Mouse (Mus musculus) monocyte, adult 2 months (primary cell): ENCODE measurements around the gene Rbm28.

Experiments
- DNase-seq, 2 experiments: peaks; one replicate each; pipeline ENCODE4 v3.0.0; 2022; ENCODE audit warnings: low spot score in 2 of 2, low read depth in 1 of 2

Rbm28 gene

DNA sequence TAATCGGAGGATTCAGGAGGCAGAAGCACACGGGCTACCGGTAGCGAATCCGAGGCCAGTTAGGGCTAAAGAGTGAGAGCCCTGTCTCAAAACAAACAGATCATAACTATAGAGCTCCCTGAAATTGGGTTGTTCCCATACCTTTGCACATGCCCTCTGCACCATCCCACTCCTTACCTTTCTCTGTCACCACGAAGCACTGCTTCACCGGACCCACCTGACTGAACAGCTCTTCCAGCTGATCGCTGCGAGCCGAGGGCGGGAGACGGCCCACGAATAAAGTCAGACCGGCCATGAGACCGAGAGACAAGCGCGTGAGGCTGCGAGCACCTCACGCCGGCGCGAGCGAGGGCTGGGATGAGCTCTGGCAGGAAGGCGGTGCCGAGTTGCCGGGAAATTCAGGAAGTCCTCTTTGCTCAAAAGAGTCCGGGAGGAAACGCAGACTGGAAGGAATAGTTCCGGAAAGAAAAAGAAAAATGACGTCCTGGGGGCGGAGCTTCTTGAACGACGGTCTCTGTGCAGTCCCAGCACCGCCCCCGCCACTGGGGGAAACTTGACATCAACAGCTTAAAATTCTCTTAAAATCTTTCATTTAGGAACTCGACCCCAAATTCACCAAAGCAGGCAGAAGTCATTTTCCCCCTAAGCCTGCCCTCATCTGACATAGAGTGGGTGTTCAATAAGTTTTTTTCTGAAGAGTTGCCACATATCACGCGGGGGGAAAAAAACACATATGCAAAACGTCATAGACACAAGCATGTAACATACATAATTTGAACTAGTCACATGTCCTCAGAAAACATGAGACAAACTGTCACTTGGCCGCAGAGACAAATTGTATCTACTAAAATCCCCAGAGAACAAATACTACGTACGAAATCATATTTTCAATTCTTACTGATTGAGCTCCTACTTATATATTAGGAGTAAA, at the start of gene Rbm28:
Rbm28 (minus strand) TSS at position 693 of the 931 bp plus-strand sequence.
- DNase-seq: peak; percentile 76 to 78

DNA sequence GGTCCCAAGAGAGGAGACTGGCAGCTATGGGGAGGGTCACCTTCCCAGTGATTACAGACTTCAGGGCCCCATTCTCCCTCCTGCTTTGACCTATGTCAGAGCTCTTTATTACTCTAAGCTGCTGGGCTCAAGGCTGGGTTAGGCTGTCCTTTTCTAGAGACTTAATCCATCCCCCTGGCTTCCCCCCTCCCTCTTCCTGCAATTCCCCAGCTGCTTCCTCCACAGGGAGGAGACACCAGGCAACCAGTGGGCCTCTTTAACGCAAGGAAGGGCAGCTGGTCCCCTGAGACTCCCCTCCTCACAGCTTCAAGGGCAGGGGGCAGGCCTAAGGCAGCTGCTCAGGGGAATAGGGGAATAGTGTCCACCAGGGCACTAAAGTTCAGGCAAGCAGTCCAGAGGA, 49.4 kb upstream of the Rbm28 start:
- no peak for DNase-seq

DNA sequence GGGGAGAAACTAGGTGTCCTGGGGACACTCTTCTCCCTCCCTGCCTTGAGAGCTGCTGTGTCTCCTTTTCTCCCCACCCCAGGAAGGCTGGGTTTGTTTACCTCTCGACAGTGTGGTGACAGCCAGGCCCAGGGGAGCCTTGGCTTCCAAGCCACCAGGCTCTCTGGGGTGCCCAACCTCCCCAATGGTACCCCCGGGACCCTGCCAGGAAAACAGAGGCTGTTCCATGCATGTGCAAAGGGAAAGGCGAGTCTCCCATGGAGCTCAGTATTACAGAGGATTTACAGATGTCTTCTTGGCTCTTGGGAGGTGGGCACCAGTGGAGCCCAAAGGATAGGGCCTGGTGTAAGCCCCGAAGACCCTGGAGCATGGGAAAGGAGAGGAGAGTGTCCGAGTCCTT, 48.6 kb upstream of the Rbm28 start:
- DNase-seq: no peak

DNA sequence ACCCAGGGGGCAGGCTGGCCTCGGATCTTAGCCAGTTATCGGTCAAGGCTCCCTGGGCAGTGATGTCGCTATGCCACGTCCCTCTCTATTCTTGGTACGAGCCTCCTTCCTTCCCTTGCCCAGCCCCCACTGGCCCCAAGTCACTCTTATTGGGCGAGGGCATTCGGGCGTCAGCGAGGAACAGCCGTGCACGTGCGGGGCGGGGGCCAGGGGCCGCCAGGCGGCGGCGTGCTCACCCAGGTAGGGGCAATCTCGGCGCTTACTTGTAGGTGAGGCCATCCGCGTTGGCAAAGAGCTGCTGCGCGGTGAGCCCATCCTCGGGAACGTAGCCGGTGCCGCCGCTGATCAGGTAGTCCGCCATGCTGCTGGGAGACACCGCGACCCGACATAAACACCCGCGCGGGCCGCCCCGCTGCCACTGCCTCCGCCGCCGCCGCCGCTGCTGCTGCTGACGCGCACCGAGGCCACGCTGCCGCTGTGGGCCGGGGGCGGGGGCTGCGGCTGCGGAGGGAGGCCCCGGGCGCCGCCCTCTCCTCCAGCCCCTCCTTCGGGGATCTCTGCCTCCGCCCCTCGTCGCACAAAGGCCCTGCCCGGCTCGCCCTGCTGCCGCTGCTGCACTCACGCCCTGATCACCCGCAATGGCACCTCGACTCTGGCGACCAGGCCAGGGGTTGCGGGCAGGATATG, 47.1 kb upstream of the Rbm28 start:
- peak; percentile 42 to 61 for DNase-seq

DNA sequence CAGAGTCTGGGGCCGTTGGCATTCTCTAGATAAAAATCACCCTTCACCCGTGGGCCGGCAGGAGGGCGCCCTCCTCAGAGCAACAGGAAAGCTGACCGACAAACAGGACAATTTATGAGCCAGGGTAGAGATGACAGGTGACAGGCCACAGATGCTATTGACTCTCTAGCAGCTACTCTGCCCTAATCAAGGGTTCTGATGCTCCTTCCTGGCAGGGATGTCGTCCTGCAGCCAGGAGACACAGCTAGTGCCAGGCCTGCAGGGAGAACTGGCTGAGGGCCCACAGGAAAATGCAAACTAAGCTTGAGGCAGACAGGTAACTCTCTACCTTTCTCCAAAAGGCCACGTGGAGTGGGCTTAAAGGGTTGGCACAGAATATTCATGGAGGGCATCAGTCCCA, 46.3 kb upstream of the Rbm28 start:
- no peak for DNase-seq

DNA sequence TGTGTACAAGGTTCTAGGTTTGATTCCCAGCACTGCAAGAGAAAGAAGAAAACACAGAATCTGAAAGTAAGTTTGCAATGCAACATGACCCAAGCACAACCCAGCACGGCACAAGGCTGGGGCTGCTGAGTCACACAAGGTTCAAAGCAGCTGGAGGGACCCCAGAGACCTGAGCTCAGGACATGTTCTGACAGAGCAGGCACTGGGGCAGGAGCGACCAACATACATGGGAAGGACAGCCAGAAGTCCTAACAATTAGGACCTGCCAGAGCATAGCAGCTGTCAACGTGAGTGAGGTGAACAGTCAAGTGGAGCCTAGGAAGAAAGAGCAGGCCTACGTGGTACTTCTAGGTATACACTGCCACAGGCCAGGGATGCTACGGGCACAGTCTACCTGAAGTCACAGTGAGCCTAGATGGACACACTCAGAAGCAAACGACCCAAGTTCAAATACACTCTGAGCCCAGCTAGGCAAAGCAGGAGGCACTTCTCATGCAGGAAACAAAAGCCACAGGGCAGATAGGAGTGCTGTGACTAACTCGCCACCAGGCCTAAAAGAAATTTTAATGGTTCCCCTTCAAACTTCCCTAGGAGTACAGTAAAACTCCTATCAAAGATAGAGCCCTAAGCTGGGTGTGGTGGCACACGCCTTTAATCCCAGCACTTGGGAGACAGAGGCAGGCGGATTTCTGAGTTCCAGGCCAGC, 45.6 kb upstream of the Rbm28 start:
- no peak for DNase-seq

DNA sequence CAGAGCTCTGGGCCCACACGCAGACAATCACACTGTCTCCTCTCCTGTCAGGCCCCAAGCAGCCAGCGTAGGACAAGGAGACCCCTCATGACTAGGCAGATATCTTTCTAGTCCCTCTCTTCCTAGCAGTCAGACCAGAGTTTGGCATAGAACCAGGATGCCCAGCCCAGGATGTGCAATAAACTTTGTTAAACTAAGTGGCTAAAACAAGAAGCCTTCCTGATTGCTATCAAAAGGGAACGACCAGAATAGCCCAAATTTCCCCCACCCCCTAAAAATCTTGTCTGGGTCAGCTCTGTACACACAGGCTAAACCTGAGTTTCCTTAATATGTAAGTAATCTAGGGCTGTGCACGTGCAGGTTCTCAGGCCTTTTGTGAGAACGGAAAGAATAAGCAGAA, 43.4 kb upstream of the Rbm28 start:
- no peak for DNase-seq

DNA sequence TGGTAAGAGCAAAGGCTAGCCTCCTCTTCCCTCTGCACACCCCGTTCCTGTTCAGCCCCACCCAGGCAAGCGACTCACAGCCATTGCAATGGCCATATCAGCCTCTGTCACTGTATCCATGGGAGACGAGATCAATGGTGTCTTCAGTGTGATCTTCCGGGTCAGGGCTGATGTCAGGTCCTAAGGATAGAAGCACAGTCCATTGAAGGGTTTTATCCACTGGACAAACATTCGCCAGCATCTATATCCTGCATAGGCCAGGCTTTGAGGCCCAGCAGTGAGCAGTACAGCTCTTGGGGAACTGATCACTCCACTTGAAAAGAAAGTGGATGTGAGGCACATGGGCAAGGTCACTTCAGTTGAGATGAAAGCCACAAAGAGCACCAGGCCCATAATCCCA, 42.2 kb upstream of the Rbm28 start:
- DNase-seq: no peak

DNA sequence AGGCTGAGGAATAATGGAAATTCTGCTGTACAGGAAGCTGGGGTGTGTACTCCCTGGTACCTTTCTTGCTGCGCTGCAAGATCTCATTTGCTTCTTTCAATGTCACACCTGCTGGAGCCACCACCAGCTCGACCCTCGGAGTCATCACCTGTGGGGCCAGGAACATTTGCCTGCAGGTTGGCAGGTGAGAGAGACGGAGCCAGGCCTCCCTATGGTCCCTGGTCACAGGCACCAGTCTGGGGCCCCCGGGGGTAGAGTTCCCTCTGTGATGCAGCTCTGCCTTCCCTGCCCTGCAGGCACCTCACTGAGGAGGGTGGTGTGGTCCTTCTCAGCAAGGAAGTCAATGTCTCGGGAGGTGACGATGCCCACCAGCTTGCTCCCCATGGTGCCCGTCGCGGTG, 41.2 kb upstream of the Rbm28 start:
- no peak for DNase-seq

DNA sequence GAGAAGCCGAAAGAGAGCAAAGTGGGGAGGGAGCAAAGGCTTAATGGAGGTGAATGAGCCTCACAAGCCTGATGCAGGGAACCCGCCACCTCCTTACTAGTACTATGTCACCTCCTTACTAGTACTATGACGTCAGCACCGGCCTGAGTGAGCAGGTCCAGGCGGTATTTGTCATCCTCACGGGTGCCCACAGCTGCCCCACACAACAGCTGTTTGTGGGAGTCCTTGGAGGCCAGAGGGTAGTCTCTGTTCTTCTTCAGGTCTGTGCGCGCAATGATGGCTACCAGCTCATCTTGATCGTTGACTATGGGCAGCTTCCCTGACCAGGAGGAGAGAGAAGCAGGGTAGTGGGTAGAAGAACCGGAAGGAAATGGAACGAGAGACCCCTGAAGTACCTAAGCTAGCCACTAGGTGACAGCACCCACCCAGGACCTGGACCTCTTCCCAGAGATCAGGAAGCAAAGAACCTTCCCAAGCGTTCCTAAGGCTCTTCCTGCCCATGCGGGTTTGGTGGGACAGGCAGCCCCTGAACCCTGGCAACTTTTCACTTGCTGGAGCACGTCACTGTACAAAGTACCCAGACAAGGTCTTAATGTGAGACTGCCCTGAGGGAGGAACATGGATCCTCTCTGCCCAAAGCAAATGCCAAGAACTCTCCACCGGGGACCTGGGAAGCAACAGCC, 40.3 kb upstream of the Rbm28 start:
- DNase-seq: no peak

DNA sequence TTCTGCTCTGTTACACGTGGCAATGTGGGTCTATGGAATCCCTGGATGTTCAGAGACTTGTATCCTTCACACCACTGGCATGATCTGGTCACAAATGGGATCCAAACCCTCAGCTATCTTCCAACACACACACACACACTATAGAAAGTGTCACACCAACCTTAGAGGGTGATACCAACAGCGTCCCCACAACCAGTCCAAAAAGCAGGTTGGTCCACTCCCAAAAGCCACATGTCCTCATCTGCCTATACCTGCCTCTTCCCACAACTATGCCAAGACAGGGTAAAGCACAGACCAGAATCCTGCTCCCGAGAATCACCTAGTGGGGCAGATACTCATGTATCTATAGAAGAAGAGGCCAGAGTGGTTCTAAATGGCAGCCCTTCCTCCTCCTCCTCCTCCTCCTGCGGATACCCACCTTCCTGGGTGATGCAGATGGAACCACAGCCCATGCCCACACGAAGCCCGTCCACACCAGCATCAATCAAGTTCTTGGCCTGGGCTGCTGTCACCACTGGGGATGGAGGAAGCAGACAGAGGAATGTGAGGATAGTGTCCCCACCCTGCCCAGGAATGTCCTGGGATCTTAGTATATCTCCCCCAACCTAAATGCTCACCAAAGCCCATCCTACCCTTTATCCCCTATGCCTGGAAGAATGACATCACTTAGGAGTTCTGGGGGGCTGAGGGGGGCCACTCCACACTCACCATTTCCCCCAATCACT, 39.2 kb upstream of the Rbm28 start:
- DNase-seq: no peak

DNA sequence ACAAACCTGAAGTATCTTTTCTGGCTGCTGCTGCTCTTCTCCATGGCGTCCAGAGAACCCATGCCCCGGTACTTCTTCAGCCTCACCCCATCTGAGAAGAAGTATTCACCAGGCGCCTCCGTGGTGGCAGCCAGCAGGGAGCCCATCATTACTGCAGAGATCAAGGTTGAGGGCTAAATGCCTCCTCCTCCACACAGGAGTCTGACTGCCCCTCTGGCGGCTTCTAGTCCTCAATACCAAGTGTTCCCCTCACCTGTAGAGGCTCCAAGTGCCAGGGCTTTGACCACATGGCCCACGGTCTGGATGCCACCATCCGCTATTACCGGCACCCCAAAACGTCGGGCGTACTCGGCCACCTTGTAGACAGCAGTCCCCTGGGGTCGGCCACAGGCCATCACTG, 38.3 kb upstream of the Rbm28 start:
- no peak for DNase-seq

DNA sequence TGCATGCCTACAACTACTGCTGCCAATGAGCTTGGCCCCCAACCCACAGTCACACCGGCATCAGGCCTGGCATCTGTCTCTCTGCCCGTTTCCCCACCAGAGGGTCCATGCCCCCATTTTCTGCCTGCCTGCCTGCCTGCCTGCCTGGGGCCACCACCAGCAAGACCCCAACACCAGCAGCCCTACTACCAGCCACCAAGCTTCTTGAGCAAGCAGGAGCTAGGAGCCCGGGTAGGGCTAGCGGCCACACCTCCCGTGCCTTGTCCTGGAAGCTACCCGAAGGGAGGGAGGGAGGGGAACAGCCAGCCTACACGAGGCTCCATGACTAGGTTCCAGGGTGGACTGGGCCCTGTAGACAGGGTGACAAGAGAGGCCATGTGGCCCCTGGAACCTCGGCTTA, 37.2 kb upstream of the Rbm28 start:
- DNase-seq: no peak

DNA sequence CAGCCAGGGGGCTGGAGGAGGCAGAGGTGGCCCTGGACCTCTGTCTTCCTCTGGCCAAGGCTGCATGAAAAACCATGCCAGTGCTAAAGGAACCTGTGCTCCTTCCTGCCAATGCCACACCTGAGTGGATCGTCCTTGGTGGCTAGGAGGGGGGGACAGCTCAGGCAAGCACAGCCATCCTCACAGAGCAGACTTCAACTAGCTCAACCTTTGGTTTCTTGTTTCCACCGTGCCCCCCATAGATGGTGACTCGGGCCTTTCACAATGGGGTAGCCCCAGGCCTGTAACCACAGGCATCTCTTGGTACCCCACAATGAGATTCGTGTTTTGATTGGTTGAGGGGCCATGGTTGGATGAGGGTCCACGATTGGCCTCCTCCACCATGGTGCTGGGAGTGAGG, 36.5 kb upstream of the Rbm28 start:
- DNase-seq: no peak

DNA sequence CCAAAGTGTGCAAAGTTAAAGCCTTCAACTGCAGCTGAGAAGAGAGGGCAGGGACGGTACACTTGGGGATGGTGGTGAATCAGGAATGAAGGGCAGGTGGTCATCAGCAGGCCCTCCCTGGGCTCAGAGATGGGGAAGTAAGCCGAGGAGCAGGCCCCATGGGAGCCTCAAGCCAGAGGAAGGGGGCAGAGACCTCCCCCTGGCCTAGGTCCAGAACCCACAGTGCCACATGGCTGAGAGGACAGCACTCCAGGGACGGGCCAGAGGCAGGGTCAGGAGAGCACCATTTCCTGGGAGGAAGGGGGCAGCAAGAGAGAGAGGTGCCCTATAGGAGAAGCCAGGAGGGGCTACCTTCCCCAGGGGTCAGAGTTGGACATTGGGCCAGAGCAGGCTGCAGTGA, 35.7 kb upstream of the Rbm28 start:
- DNase-seq: no peak

DNA sequence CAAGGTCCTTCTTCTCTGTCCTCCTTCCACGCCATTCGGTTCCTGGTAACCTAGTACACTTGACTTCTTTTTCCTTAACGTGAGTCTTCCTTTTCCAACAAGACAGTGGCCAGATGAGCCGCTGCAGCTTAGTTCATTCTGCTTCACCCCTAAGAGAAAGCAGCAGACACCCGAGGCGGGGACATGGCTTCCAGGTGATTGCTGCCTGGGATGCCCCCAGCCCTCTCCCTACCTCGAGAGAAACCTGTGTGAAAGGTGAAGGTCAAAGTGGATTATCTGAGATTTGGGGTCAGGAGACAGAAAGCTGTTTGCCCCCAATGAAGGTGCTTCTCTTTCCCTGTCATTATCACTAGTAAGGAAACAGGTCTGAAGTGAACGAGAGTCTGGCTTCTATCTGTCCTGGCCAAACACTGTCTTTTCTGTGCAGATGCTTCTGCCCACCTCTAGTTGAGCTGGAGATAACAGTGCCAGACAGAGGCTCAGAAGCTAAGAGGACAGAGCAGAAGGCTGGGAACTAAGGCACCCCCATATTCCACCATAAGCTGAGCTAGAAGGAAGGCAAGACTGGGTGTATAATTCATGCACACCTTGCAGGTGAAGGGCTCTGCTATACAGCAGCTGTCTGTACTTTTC, 34.5 kb upstream of the Rbm28 start:
- no peak for DNase-seq

DNA sequence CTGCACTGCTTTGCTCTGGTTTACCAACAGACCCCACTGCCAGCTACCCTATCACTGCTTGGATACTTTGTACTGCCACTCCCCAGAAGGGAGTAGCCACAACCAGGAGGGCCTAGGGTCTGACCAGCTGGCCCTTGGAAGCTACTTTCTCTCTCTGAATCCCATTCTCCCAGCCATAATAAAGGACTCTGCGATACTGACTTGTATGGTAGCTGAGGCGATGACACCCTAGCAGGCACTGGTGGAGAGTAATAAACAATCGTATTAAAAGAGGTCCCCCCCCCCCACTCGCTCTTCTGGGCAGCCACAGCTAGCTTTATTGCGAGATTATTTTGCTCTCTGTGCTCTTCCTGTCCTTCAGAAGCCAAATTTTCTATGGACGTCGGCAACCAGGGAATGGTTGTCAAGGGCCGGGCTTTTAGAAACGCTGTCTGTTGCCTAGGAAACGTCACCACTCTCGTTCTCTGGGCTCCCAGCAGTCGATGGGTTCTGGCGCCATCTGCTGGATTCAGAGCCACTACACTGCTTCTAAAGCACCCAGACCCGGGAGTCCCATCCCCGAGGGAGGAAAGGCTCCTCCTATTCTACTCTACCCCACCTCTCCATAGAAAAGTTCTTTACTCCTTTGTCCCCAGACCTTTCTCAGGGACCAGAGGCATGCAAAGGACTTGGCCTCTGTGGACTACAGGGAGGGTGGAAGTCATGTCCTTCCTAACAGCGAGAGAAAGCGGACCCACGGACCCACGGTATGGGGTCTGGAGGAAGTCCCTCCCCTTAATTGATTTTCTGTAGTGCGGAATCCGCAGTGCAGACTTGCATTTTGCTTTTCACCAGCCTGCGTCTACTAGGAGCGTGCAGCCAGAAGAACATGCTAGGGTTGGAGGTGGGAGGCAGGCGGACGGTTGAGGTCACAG, 33.8 kb upstream of the Rbm28 start:
- DNase-seq: peak; percentile 48 to 61

DNA sequence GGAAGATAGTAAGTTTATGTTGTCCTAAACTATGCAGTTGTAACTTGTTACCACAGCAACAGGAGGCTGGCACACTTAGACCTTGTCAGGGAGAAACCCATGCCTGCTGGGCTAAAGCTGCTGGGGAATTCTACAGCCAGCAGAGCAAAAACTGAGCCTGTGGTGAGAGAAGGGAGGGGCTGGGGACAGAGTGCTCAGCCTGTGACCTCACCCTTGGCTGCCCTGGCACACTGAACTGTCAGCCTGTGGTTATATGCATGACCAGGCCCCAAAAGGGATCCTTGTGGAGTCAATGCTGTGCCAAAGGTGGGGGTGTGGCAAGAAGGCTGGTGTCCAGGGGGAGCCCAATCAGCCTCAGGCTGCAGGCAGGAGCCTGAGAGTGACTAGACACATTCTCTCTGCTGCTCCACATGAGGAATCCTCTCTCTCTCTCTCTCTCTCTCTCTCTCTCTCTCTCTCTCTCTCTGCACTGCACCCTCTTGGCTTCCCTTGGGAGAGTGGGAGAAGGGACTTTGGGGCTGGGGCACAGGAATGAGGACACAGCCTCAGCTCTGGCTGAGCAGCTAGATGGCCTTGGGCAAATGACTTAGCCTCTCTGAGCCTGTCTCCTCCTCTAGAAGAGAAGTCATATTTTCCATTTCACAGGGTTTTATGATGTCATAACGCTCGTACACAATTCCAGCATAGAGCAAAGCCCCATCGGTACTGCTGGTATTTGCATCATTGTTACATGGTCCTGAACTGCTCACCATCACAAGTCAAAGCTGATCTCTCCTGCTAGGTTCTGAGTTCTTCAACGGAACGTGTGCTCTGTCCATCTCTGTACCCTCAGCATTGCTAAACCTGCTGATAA, 31.3 kb upstream of the Rbm28 start:
- DNase-seq: no peak
